Mouse (Mus musculus) right cerebral cortex, postnatal 4 days (tissue): ENCODE results near the gene Gm49394.

Experiments
- DNase-seq: peaks from one replicate; pipeline ENCODE4 v3.0.0-alpha.2; 2022

The Gm49394 gene

DNA sequence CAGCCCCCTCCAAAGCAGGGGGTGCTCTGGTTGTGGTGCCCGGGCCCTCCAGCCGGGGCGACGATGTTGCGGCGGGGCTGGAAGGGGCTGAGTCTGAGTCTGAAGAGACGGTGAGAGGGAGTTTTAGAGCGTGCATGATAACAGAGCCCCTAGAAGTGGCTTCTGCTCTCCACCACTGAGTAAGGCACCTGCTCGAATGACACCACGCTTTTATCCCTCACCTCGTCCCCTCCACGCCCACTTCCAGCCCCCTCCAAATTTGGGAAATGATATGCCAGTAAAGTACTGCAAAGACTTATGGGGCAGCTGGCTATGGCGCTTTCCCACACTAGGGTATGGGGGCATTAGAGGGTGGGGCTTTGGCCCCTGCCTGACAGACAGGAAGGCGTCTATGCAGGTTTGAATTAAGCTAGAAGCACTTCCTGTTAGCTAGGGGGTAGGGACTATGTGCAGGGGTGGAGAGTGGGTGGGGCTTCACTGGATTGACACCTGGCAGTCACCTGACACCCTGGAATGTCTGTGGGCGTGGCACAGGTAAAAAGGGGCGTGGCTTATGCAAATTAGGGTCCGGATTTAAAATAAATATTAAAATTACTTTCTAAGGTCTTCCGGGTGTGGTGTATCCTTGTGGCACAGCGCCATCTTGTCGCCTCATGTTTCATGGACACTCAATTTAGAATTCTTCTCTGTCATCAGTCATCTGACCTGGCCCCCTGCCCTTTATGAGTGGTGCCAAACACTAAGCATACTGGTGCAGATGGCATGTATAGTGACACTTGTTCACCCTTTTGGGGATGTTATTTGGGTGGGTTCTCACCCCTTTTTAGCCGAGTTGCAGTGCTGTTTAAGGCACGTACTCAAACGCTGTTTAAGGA, at the start of gene Gm49394:
Gene Gm49394, minus strand, starts transcription at position 192 of the 875 bp plus-strand sequence.
- no peak for DNase-seq

DNA sequence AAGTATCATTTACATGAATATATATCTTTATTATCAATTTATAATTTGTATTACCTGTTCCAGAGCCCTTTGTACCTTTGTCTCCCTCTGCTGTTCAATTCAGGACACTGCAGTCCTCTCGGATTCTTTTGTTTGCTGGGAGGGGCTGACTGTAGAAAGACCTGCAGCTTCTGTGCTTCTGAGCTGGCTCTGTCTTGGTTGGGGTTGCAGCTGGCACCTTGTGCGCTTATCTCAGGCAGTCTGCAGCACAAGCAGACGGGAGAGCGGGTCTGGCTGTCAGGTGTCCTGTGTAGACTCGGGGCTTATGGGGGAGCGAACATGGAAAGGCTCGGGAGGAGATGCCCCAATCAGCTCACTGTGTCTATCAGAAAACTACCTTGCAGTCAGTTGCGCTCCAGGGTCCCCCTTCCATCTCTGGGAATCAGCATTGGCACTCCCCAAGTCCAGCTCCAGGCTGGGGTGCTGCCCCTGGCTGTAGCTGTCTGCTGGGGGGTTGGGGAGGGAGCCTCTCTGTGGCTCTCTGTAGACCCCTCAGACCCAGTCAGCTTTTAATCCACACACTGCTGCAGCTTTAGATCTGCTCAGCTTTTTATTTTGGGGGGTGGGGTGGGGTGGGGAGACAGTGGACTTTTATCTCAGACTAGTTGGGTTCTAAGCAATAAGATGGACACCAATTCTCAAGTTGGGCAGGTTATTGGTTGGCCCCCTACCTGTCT, 45.2 kb upstream of the Gm49394 start:
- DNase-seq: peak; percentile 41

DNA sequence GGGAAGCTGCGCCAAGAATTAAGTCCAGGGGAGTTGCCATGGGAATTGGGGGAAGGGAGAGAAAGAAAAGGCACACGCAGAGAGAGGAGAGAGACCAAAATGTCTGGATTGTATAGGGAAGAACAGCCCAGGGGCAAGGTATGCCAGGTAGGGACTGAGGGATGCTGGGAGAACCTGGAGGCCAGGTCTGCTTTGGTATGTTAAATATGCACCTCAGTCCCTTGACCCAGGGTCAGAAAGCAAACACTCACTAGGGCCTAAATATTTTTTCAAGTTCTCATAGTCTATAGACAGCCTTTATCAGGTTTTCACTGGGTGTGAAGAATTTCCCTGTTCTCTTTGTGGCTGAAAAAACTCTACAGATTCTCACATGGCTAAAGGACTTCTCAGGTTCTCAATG, 37.1 kb upstream of the Gm49394 start:
- no peak for DNase-seq

DNA sequence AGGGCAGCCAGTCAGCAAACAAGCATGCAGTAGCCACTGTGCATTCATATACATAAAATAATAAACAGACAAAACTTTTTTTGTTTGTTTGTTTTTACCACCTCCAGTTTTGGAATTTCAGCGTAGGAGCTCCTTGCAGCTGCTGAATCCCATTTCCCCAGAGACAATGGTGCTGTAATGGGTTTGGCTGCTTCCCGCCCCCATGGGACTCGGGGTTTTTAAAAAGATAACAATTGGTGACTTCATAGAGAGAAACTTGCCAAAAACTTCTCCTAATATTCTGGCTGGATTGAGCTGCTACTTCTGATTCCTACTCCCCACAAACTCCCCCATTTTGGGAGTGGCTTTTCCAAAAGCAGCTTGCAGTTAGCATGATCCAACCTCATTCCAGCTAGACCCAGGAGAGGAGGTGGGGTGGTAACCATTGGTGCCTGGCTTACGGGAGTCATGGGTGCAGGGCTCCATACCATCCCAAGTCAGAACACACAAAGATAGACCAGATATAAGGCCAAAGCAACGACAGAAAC, 29.7 kb upstream of the Gm49394 start:
- no peak for DNase-seq

DNA sequence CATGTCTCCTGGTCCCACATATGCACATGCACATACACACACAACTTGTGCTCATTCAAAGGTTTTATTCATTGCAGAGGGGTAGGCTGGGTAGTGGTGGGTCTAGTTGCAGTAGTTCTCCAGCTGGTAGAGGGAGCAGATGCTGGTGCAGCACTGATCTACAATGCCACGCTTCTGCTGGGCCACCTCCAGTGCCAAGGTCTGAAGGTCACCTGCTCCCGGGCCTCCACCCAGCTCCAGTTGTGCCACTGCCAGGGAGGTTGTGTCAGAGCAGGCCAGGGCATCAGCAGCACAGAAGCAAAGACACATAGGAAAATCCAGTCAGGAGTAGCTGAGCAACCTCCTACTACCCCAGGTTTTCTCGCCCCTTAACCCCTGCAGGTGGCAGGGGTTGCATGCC, 8.9 kb upstream of the Gm49394 start:
- DNase-seq: peak; percentile 1

DNA sequence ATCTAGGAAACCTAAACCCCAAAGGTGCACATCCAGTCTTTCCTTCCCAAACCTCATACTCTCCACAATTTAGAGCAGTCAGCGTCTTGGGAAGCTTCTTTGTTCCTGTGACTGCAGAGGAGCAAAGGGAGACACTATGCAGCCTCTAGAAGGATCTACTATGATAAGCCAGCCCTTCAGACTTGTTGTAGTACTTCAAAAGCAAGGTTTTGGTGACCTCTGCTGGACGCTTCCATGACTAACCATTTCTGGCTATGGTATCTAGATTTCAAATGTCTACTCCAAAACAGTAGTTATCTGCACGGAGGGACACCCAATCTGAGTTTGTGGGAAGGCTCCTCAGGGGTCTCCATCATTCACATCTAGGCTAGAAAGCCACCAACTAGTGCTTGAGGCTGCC, 5.9 kb upstream of the Gm49394 start:
- DNase-seq: peak; percentile 71

DNA sequence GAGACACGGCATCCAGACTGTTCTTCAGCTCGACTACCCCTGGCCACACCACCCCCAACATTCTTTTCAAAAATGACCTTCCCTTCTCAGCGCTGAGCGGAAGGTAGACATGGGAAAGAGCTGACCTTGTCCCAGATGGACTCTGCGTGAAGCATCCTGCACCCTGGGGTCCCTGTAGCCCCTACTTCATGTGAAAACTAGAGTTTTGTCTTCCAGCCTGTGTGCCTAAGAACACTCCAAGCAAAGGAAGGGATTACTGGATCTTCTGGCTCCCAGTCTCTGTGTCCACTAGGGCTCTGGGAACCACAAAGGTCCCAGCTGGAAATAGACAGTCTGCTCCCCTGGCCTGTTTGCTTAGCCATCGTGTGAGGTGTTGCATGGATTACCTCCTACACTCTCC, 5.4 kb upstream of the Gm49394 start:
- DNase-seq: no peak

DNA sequence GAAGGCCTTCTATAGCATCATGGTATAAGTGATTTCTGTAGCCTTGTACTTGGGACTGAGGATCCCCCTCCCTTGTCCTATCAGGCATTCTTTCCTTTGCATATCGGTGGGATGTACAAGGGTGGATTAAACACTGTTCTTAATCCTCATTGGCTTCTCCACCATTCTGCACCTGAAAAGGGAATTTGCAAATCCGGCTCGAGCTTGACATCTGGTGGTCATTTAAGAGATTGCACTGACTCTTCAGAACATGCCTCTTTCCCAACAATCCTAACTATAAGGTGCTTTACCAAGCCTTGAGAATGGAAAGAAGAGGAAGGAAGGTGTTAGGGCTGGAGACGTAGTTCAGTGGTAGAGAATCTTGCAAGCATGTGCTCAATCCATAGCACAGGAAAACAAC, 2.4 kb upstream of the Gm49394 start:
- peak; percentile 65 for DNase-seq

DNA sequence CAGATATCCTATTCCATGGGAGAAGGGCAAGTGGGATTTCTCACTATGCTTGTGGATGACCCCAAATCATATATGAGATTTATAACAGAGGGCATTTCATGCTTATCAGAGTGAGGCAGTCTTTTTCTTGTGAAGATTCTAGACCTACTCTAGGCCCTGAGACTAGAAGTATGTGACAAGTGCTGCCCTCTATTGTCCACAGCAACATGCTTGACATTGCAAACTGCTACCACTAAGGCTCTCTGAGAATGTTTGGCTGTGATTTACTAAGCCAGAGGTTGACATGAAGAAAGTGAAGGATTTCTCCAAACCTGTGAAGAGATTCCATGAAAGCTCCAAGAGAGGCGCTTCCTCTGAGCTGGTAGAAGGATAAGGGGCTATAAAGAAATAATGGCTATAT, 1.3 kb upstream of the Gm49394 start:
- DNase-seq: no peak

DNA sequence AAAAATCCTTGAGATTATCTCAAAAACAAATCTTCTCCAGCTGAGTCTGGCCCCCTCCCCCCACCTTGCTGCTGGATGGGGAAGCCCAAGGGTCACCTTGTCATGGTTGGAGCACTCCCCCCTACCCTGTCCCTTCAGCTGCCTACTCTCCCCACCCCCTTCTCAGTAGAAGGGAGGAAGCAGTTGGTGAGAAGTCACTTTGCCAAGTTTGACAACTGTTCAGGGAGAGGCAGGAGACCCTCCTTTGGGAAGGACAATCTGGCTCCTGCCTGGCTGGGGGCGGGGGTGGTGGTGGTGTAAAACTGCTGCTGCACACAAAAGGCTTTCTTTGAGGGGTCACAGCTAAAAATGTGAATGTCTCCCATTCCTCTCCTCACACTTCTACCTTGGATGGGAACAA, 1.4 kb downstream of the Gm49394 start:
- no peak for DNase-seq

DNA sequence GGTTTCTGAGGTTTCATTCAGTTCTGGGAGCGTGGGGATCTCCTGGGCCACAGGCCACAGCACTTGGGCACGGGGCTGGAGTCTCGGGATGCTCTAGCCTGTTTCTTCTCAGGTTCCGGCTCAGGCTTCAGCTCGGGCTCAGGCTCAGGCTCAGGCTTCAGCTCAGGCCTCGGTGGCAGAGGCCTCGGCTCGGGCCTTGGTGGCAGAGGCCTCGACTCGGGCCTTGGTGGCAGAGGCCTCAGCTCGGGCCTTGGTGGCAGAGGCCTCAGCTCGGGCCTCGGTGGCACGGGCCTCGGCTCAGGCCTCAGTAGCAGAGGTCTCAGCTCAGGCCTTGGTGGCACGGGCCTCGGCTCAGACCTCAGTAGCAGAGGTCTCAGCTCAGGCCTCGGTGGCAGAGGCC, 2.2 kb downstream of the Gm49394 start:
- DNase-seq: no peak

DNA sequence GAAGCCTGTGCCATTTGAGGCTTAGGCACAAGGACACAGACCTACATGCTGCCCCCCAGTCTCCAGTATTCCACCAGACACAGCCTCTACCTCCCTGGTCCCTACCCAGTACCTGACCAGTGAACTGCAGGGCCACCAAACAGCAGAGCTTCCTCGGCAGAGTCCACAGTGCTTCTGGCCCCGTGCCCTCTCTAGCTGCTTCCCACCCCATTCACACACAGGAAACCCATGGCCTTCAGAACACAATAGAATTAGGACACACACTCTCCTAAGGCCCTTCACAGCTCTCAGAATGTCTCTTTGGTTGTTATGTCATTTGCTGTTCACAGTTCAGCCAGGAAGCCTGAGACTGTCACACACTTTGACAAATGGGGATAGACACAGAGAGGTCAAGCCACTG, 3.1 kb downstream of the Gm49394 start, which contains the start of gene Igf2:
Gene Igf2, minus strand, starts transcription at position 158 of the 400 bp plus-strand sequence.
- DNase-seq: no peak

DNA sequence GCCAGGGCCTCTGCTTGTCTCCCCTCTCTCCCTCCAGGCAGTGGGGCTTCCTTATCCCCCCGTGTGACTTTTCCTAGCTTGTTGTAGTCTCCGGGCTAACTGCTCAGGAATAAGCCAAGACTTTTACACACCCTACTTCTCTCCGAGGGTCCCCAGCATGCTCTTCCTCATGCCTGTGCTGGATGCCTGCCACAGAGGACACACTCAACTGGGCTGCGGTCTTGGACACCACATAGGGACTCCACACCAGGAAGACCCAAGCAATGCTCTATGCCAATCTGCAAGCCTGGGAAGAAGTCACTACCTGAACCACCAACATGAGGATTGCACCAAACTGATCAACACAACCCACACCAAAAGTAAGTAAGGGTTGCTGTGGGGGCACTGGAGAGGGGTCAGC, 3.6 kb downstream of the Gm49394 start:
- DNase-seq: no peak

DNA sequence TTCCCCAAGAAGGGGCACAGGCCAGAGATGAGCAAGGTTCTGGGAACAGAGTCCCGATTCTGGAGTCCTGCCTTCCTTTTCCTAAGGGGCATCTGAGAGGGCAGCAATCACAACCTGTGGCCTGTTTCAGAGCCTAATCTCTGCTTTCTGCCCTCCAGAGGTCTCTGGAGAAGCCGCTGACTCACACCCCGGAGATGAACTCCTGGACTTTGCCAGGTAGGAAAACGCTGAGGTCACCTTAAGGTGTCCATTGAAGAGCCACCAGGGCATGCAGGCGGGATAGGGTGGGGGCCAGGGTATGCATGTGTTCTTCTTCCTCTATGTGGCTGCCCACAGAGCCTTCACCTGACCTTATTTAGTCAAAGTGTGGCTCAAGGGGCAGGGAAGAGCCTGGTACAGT, 4.4 kb downstream of the Gm49394 start:
- no peak for DNase-seq

DNA sequence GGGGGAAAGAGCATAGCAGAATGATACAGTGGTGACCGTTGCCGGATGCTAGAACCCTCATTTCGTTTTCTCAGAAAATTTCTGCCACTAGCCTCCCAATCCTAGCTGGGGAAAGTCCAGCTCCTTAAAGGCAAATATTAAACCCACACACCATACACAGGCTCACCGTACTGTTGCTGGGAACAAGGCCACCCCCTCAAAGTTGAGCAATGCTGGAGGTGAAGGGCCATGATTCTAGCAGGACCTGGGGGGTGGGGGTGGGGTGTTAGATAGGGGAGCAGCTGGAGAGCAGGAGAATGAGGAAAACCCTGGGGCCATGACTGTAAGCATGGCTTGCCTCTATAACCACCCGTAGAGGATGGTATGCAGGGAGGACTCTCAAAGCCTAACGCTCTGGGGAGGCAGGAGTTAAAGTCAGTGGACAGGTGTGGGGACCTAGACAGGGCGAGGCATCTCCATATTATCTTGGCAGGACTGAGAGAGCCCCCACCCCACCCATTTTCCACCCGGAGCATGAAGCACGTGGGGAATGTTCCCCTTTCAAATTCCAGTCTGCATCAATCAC, 5.2 kb downstream of the Gm49394 start:
- DNase-seq: no peak

DNA sequence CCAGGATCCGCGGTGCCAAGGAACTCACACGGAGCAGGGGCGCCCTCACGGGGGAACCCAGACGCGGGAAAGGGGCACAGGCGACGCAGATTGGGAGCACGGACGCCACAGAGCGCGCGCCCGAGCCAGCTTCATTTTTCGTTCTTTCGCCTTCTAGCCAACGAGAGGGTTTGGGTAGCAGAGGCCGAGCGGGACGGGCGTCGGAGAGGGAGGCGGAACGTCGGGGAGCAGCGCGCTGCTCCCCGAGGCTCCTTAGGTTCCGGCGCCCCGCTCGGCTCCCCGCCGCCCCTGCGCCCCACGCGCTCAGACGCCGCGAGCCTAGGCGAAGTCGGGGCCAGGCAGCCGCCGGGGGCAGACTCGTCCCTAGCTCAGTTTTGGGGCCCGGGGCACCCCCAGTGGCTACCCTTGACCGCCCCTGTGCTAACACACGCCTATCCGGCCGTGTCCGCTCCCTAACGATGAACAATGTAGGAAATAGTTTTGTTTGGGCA, 5.8 kb downstream of the Gm49394 start:
- DNase-seq: peak; percentile 42

DNA sequence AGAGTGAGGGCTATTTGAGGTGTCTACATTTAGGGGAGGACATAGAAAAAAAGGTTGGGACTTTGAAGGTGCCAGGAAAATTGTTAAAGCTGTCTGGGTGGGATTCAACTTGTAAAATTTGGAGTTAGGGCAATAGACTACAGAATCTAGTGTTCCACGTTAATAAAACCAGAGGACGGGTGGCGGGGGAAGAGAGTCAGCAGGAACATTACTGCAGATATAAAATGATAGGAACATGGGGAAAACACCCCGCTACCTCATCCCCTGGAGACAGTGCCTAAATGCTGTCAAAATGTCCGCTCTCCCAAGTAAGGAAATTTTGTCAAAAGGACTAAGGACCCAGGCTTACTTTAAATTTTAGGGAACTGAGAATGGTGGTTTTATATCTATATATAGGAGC, 6.6 kb downstream of the Gm49394 start:
- no peak for DNase-seq

DNA sequence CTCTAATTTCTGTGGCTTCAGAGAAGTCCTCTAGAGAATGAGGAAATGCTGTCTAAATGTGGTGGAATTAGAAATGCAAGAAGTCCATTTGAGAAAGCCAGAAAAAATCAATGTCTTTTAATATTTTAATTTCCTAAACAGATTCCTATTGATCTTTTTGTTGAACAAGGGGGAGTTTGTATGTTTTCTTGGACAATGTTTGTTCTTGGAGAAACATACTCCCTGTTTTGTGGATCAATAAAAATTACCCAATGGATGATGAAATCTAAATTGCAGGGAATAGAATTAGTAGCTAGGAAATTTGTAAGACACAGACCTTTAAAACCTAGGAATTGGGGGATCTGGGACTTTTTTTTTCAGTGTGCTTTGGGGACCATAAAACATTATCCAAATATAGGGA, 7.9 kb downstream of the Gm49394 start:
- DNase-seq: no peak

DNA sequence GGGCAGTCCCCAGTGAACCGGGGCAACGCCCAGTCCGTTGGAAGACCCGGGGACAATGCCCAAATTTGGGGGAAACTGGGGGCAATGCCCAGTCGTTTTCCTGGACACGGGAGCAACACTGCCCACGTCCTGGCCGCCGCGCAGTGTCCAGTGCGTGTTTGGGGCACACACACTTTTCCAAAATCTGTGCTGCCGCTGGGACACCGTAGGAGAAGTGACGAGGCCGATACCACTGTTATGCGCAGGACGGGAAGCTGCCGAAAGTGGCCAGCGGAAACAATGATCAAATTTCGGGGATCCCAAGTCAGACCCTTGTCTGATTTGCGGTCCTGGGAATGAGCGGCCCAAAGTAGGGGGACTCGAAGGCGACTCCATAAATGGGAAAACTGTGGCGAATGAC, 8.7 kb downstream of the Gm49394 start:
- no peak for DNase-seq

DNA sequence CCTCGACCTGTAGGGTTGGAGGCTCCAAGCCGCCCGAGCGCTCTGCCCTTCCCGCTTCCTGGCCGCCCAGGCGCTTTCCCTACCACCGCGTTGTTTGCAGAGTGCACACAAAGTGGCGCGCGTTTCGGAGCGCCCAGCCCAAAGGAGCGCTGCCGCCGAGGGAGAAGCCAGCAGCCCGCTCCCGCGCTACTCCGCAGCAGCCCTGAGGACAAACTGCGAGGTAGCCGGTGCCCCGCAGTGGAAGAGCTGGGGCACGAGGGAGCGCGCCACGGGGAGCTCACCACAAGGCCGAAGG, 9.1 kb downstream of the Gm49394 start:
- DNase-seq: no peak

DNA sequence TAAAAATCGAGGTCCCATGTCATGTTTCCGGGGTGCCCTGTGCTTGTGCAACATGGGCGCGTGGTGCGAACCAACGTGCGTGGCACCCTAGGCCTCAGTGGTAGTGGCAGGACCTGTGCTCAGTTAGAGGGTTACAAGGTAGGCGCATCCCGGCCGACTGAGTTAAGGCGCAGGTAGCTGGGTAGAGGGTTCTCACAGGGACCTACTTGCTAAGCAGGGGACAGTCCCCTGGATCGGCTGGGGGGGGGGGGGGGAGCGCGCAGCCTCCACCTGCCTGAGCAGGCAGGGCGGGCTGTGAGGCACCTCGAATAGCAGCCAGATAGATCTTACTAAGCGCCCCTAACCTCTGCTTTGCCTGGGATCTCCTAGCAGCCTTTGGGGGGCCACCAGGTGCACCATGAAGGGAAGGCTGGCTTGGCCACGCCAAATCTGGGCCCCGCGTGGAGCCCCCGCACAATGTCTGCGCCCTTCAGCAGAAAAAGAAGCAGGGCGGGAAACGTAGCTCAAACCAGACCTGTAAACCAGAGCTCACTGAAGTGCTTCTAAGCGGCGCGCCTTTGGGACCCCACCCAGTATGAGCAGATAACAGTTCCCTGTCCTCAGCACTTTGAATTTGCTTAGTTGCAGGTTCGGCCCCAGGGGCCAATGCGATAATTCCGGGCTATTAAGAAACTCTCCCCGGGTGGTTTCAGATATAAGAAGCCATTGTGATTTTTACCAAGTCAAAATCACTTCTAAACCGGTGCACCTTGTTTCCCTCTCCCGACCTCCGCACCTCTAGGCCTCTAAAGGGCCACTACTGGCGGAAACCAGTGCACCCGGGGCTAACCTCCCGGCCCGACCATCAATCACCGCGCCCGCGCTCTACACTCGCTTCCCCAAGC, 9.7 kb downstream of the Gm49394 start:
- DNase-seq: no peak

DNA sequence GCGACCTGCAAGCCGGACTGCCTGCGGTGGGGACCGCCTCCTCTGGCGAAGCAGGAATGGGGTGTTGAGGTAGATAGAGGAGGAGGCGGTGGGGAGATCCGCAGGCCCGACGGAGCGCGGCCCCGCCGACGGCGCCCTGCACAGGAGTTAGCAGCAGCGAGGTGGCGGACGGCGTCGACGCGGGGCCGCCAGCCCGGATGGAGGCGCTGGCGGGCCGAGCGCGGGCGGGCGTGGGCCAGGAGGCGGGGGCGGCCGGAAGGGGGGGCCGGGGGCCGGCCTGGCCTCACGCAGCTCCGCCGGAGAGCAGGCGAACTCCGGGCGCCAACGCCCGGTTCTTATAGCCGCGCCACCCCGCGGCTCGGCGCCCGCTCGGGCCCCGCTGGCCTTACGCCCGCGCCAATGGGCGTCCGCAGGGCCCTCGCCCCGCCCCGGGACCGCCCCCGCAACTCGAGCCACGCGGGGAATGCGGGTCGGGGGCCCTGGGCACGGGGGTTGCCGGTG, 10.5 kb downstream of the Gm49394 start:
- no peak for DNase-seq
